Mouse (Mus musculus): ENCODE data around the gene Mical3.
A peak's percentile ranks its signal among the peaks of the same experiment; 100 is the strongest.

The Mical3 gene

GRCm38 (mm10) chr6:121014339-121014738 lies 116.5 kb downstream of the Mical3 start:
- DNase-seq (ENCODE audit: low read depth, low spot score) = no peak

- no peak for DNase-seq (ENCODE audit: low read depth, low spot score)
Observed at GRCm38 (mm10) chr6:121013750-121014149, 117.0 kb downstream of the Mical3 start.

GRCm38 (mm10) chr6:121011709-121012108 lies 119.1 kb downstream of the Mical3 start:
- DNase-seq (ENCODE audit: low read depth, low spot score) = no peak

- DNase-seq (ENCODE audit: low read depth, low spot score) = no peak
Observed at GRCm38 (mm10) chr6:121009651-121010050, 121.1 kb downstream of the Mical3 start.

GRCm38 (mm10) chr6:121004959-121005358 lies 125.8 kb downstream of the Mical3 start:
- DNase-seq (ENCODE audit: low read depth, low spot score) = no peak

- DNase-seq (ENCODE audit: low read depth, low spot score) = no peak
Observed at GRCm38 (mm10) chr6:121002952-121003351, 127.8 kb downstream of the Mical3 start.

GRCm38 (mm10) chr6:120999860-121000526 lies 130.8 kb downstream of the Mical3 start:
- no peak for DNase-seq (ENCODE audit: low read depth, low spot score)

- DNase-seq (ENCODE audit: low read depth, low spot score) = no peak
Observed at GRCm38 (mm10) chr6:120999087-120999486, 131.7 kb downstream of the Mical3 start.

GRCm38 (mm10) chr6:120996607-120997006 lies 134.2 kb downstream of the Mical3 start:
- DNase-seq (ENCODE audit: low read depth, low spot score) = no peak

- DNase-seq (ENCODE audit: low read depth, low spot score) = no peak
Observed at GRCm38 (mm10) chr6:120995541-120995940, 135.3 kb downstream of the Mical3 start.

- no peak for DNase-seq (ENCODE audit: low read depth, low spot score)
Observed at GRCm38 (mm10) chr6:120991857-120992256, 138.9 kb downstream of the Mical3 start.

- DNase-seq (ENCODE audit: low read depth, low spot score) = no peak
Observed at GRCm38 (mm10) chr6:120987571-120988084, 143.2 kb downstream of the Mical3 start.

- DNase-seq (ENCODE audit: low read depth, low spot score) = no peak
Observed at GRCm38 (mm10) chr6:120987164-120987563, 143.6 kb downstream of the Mical3 start.

GRCm38 (mm10) chr6:120986172-120986571 lies 144.6 kb downstream of the Mical3 start:
- DNase-seq (ENCODE audit: low read depth, low spot score) = no peak

- DNase-seq (ENCODE audit: low read depth, low spot score) = no peak
Observed at GRCm38 (mm10) chr6:120982314-120982713, 148.5 kb downstream of the Mical3 start.

GRCm38 (mm10) chr6:120981537-120981936 lies 149.3 kb downstream of the Mical3 start:
- no peak for DNase-seq (ENCODE audit: low read depth, low spot score)

- DNase-seq (ENCODE audit: low read depth, low spot score) = no peak
Observed at GRCm38 (mm10) chr6:120978019-120978621, 152.7 kb downstream of the Mical3 start.

- DNase-seq (ENCODE audit: low read depth, low spot score) = no peak
Observed at GRCm38 (mm10) chr6:120976991-120977390, 153.8 kb downstream of the Mical3 start.

GRCm38 (mm10) chr6:120976097-120976496 lies 154.7 kb downstream of the Mical3 start:
- DNase-seq (ENCODE audit: low read depth, low spot score) = no peak

GRCm38 (mm10) chr6:120971797-120972590 lies 158.8 kb downstream of the Mical3 start:
- peak; percentile 56 for DNase-seq (ENCODE audit: low read depth, low spot score)

GRCm38 (mm10) chr6:120970939-120971796 lies 159.6 kb downstream of the Mical3 start:
- no peak for DNase-seq (ENCODE audit: low read depth, low spot score)

All from retina, adult 2 months (tissue).